Mouse (Mus musculus) lung, postnatal 14 days (tissue): ENCODE measurements around the gene Ckm.

ENCODE experiments used
- DNase-seq: peaks from one replicate; pipeline ENCODE4 v3.0.0; 2021

The Ckm gene

GRCm38 (mm10) chr7:19436276-19436675, 31.7 kb downstream of the Ckm start:
- DNase-seq, result no peak

- no peak for DNase-seq
Observed at GRCm38 (mm10) chr7:19437048-19437447, 32.5 kb downstream of the Ckm start.

- DNase-seq, result peak; percentile 59
Observed at GRCm38 (mm10) chr7:19441448-19442091, 37.0 kb downstream of the Ckm start.

- DNase-seq, result peak; percentile 92
Observed at GRCm38 (mm10) chr7:19443344-19443743, 38.8 kb downstream of the Ckm start.

- no peak for DNase-seq
Observed at GRCm38 (mm10) chr7:19444801-19445200, 40.2 kb downstream of the Ckm start.

GRCm38 (mm10) chr7:19447689-19448088, 43.1 kb downstream of the Ckm start:
- DNase-seq, result no peak

GRCm38 (mm10) chr7:19449165-19449564, 44.6 kb downstream of the Ckm start:
- no peak for DNase-seq

- DNase-seq, result no peak
Observed at GRCm38 (mm10) chr7:19455186-19455585, 50.6 kb downstream of the Ckm start.

GRCm38 (mm10) chr7:19455819-19456495, 51.4 kb downstream of the Ckm start:
- DNase-seq, result no peak

GRCm38 (mm10) chr7:19456628-19457027, 52.1 kb downstream of the Ckm start:
- no peak for DNase-seq

- DNase-seq, result no peak
Observed at GRCm38 (mm10) chr7:19457414-19458071, 53.0 kb downstream of the Ckm start.

GRCm38 (mm10) chr7:19458072-19458486, 53.5 kb downstream of the Ckm start:
- DNase-seq, result peak; percentile 66

GRCm38 (mm10) chr7:19458591-19459111, 54.1 kb downstream of the Ckm start, which contains the start of gene Mark4:
TSS of gene Mark4 (minus strand) at chr7:19458821.
- DNase-seq, result peak; percentile 80

- DNase-seq, result no peak
Observed at GRCm38 (mm10) chr7:19459144-19459870, 54.7 kb downstream of the Ckm start.

- DNase-seq, result no peak
Observed at GRCm38 (mm10) chr7:19460500-19460899, 55.9 kb downstream of the Ckm start.

- DNase-seq, result peak; percentile 87
Observed at GRCm38 (mm10) chr7:19461488-19461887, 56.9 kb downstream of the Ckm start.

GRCm38 (mm10) chr7:19462443-19462842, 57.9 kb downstream of the Ckm start:
- DNase-seq, result no peak

GRCm38 (mm10) chr7:19462884-19463381, 58.4 kb downstream of the Ckm start, which contains the start of gene Exoc3l2:
TSS of gene Exoc3l2 (plus strand) at chr7:19463331.
- DNase-seq, result no peak

- DNase-seq, result no peak
Observed at GRCm38 (mm10) chr7:19464367-19465307, 60.1 kb downstream of the Ckm start.

GRCm38 (mm10) chr7:19466602-19467145, 62.1 kb downstream of the Ckm start:
- no peak for DNase-seq

GRCm38 (mm10) chr7:19467638-19468037, 63.1 kb downstream of the Ckm start:
- DNase-seq, result no peak
